Mouse (Mus musculus) liver, embryonic 12.5 days (tissue): ENCODE measurements around the gene Pou2f2. TPM values are rescaled to one million over a fixed set of nuclear protein-coding genes. Genes with fewer than 3 reads are reported as not detected.

ENCODE experiments used
- ATAC-seq: fragments of 200-750 bp; cut with Nextera tagmentation; 2 replicates; pipeline ENCODE4 v1.8.0; 2017; ENCODE audit warnings: moderate number of reproducible peaks, mild to moderate bottlenecking, moderate library complexity
- H3K27ac ChIP-seq: fragments of 300-500 bp; sonication (generic); 2 replicates; pipeline ENCODE4 v1.5.1; 2016; ENCODE audit warnings: mild to moderate bottlenecking
- H3K27me3 ChIP-seq: fragments of 300-500 bp; sonication (generic); replicated peaks from 2 replicates; pipeline ENCODE4 v1.6.1; 2016; ENCODE audit warnings: mild to moderate bottlenecking, moderate library complexity
- H3K36me3 ChIP-seq: fragments of 300-500 bp; sonication (generic); 2 replicates; pipeline ENCODE4 v1.6.1; 2016; ENCODE audit warnings: mild to moderate bottlenecking, moderate library complexity
- H3K4me1 ChIP-seq: fragments of 300-500 bp; sonication (generic); 2 replicates; pipeline ENCODE4 v1.6.1; 2016
- H3K4me2 ChIP-seq: fragments of 300-500 bp; sonication (generic); 2 replicates; pipeline ENCODE4 v1.6.1; 2016; ENCODE audit warnings: mild to moderate bottlenecking, moderate library complexity
- H3K4me3 ChIP-seq: fragments of 300-500 bp; sonication (generic); 2 replicates; pipeline ENCODE4 v1.5.1; 2016; ENCODE audit warnings: mild to moderate bottlenecking, moderate library complexity
- H3K9ac ChIP-seq: fragments of 300-500 bp; sonication (generic); 2 replicates; pipeline ENCODE4 v1.6.1; 2016; ENCODE audit warnings: mild to moderate bottlenecking, moderate library complexity
- H3K9me3 ChIP-seq: fragments of 300-500 bp; sonication (generic); replicated peaks from 2 replicates; pipeline ENCODE4 v1.6.1; 2016; ENCODE audit warnings: mild to moderate bottlenecking, moderate library complexity
- WGBS: fragments of 180-500 bp; shearing (Covaris S2); methylation state at CpG from one replicate; pipeline ENCODE4 v1.1.7; 2016; ENCODE audit not compliant: insufficient replicate concordance; 5-methylcytosine and 5-hydroxymethylcytosine counted together
- polyA plus RNA-seq: library from polyadenylated mRNA; unstranded; fragments of >200 nt; fragmentation: Nextera tagmentation; extraction: Ambion mirVana; gene quantifications from 2 replicates; pipeline ENCODE4 v1.2.1, GENCODE M21; 2016

Pou2f2 gene
- polyA plus RNA-seq, 1 experiment from 2014 or later = 1.9 TPM

DNA sequence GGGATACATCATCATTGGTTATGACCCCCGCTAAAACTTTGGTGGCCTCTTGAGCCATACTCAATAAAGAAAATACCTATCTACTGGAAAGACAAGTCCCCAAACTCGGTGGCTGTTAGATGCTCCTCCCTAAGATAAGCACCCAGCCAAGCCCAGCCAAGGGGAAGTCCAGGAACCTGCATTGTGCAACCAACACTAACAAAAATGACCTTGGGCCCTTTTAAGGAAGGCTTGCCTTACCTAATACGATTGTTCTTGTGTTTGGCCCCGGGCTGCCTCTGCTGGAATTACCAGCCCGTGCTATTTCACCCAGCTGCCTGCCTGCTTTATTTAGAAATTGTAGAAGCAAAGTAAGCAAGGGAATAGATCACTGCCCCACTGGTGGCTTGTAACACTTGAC, 94.9 kb downstream of the Pou2f2 start:
- Histone ChIP-seq H3K4me2 (no peak overlapping the region), H3K27me3 (0 out of 2 replicates have a peak, but pooled peaks cover 3% of the 10 kb centered on the region), H3K36me3 (peaks cover 67% of the 10 kb centered on the region), H3K4me3 (no peak overlapping the region), H3K9ac (no peak overlapping the region; the same call in 1 of the 2 replicates), H3K27ac (peak overlapping the region; percentile 2; the same call in 1 of the 2 replicates), H3K9me3 (no peaks in the 10 kb centered on the region), H3K4me1 (peaks cover 42% of the 10 kb centered on the region)
- ATAC-seq = no peak
- WGBS = 41% methylated on average over 5 of the region's 5 CpGs

- peaks cover 44% of the 10 kb centered on the region for H3K4me1 ChIP-seq
- no peak overlapping the region for H3K9ac ChIP-seq
- no peak for ATAC-seq
- H3K4me2 ChIP-seq = no peak overlapping the region
- WGBS = 71% methylated on average over 4 of the region's 4 CpGs
- no peaks in the 10 kb centered on the region for H3K27me3 ChIP-seq
- no peak overlapping the region for H3K4me3 ChIP-seq
- peaks cover 72% of the 10 kb centered on the region for H3K36me3 ChIP-seq
- no peak overlapping the region for H3K27ac ChIP-seq
- H3K9me3 ChIP-seq = no peaks in the 10 kb centered on the region
Measured at GRCm38 (mm10) chr7:25082510-25082909, 97.0 kb downstream of the Pou2f2 start.

- Histone ChIP-seq H3K4me3 (no peak overlapping the region), H3K36me3 (peaks cover 62% of the 10 kb centered on the region), H3K9me3 (no peaks in the 10 kb centered on the region), H3K27ac (no peak overlapping the region), H3K27me3 (no peaks in the 10 kb centered on the region), H3K4me1 (peaks cover 47% of the 10 kb centered on the region), H3K9ac (no peak overlapping the region), H3K4me2 (no peak overlapping the region)
- WGBS = 90% methylated on average over 13 of the region's 13 CpGs
- no peak for ATAC-seq
Measured at GRCm38 (mm10) chr7:25080431-25080830, 99.1 kb downstream of the Pou2f2 start.

GRCm38 (mm10) chr7:25079496-25080026, 100.0 kb downstream of the Pou2f2 start:
- 74% methylated on average over 12 of the region's 12 CpGs for WGBS
- H3K4me3 ChIP-seq = no peak overlapping the region
- 0 out of 2 replicates have a peak overlapping the region, but pooled peaks have one; percentile 71 for H3K4me2 ChIP-seq
- no peak overlapping the region for H3K9ac ChIP-seq
- H3K36me3 ChIP-seq = peaks cover 55% of the 10 kb centered on the region
- H3K27me3 ChIP-seq = no peaks in the 10 kb centered on the region
- H3K9me3 ChIP-seq = no peaks in the 10 kb centered on the region
- ATAC-seq = no peak
- peaks cover 48% of the 10 kb centered on the region for H3K4me1 ChIP-seq
- no peak overlapping the region for H3K27ac ChIP-seq

- peak overlapping the region; percentile 98 for H3K4me3 ChIP-seq
- H3K36me3 ChIP-seq = peaks cover 33% of the 10 kb centered on the region
- ATAC-seq = no peak
- H3K9me3 ChIP-seq = no peaks in the 10 kb centered on the region
- peaks cover 62% of the 10 kb centered on the region for H3K4me1 ChIP-seq
- H3K27ac ChIP-seq = peak overlapping the region; percentile 91
- H3K4me2 ChIP-seq = peak overlapping the region; percentile 71
- H3K27me3 ChIP-seq = no peaks in the 10 kb centered on the region; the same call in 1 of the 2 replicates
- H3K9ac ChIP-seq = peak overlapping the region; percentile 99
- WGBS = under 1% methylated on average over 32 of the region's 33 CpGs
Measured at GRCm38 (mm10) chr7:25077414-25077755, 102.1 kb downstream of the Pou2f2 start.

DNA sequence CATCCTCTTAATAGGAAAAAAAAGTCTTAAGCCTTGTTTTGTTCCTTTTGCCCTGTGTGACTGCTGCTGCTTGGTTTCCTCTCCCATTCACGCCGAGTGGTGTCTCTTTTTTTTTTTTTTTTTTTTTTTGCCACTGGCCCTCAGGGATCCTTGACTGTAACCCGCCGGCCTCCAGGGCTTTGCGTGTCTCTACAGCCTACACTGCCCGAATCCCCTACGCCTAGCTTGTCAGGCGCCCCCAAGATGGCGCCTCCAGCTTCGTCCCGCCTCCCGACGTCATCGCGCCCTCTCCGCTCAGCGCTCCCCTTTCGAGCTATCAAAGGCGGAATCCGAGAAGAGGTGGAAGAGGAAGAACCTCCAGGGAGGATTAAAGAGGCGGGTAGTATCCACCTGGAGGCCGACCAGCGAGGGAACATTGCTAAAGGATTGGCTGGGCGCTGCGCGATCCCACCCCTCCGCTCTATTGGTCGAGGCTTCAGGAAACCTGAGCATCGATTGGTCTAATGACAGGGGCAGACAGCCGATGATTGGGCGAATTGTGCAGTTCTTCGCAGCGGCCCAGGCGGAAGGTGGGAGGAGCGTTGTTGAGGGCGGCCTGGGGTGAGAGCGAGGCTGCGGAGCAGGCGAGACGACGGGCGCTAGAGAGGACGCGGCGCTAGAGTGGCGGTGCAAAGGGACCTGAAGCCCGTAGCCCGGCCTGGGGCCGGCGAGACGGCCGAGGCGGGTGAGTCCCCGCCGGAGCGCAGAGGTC, 102.7 kb downstream of the Pou2f2 start:
- H3K27ac ChIP-seq = peak overlapping the region; percentile 94
- H3K4me2 ChIP-seq = peak overlapping the region; percentile 85
- peaks cover 28% of the 10 kb centered on the region for H3K36me3 ChIP-seq
- under 1% methylated on average over 56 of the region's 56 CpGs for WGBS
- no peaks in the 10 kb centered on the region for H3K9me3 ChIP-seq
- H3K4me1 ChIP-seq = peaks cover 67% of the 10 kb centered on the region
- H3K9ac ChIP-seq = peak overlapping the region; percentile 99
- peaks cover 2% of the 10 kb centered on the region; the same call in 1 of the 2 replicates for H3K27me3 ChIP-seq
- peak overlapping the region; percentile 98 for H3K4me3 ChIP-seq
- ATAC-seq = peak; percentile 97

GRCm38 (mm10) chr7:25076296-25076662, 103.2 kb downstream of the Pou2f2 start:
- no peak for ATAC-seq
- peaks cover 73% of the 10 kb centered on the region for H3K4me1 ChIP-seq
- H3K27me3 ChIP-seq = peaks cover 3% of the 10 kb centered on the region; the same call in 1 of the 2 replicates
- peaks cover 22% of the 10 kb centered on the region for H3K36me3 ChIP-seq
- peak overlapping the region; percentile 74 for H3K9ac ChIP-seq
- WGBS = 11% methylated on average over 7 of the region's 7 CpGs
- peak overlapping the region; percentile 85 for H3K4me2 ChIP-seq
- H3K9me3 ChIP-seq = no peaks in the 10 kb centered on the region
- H3K27ac ChIP-seq = peak overlapping the region; percentile 94
- H3K4me3 ChIP-seq = peak overlapping the region; percentile 60

DNA sequence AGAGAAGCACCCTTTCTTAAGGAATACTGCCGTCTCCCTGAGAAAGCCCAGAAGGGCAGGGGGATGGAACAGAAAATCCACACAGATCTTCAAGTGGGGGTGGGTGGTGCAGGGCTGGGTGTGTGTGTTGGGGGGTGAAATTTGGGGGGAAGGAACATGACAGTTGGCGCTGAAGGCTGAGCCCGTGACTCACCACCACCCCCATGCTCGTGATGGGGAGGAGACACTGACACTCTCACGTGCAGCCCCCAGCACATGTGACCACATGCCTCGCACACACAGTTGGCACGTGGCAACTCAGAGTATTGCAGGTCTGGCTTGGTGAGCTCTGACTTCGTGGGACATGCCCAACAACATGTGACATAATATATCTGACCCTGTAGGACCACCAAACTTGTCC, 105.6 kb downstream of the Pou2f2 start:
- H3K9ac ChIP-seq = no peak overlapping the region
- no peak overlapping the region for H3K4me3 ChIP-seq
- no peaks in the 10 kb centered on the region for H3K9me3 ChIP-seq
- no peak overlapping the region for H3K4me2 ChIP-seq
- H3K4me1 ChIP-seq = peaks cover 71% of the 10 kb centered on the region
- WGBS = 71% methylated on average over 8 of the region's 8 CpGs
- ATAC-seq = no peak
- H3K36me3 ChIP-seq = no peaks in the 10 kb centered on the region
- peaks cover 3% of the 10 kb centered on the region; the same call in 1 of the 2 replicates for H3K27me3 ChIP-seq
- peak overlapping the region; percentile 69 for H3K27ac ChIP-seq

DNA sequence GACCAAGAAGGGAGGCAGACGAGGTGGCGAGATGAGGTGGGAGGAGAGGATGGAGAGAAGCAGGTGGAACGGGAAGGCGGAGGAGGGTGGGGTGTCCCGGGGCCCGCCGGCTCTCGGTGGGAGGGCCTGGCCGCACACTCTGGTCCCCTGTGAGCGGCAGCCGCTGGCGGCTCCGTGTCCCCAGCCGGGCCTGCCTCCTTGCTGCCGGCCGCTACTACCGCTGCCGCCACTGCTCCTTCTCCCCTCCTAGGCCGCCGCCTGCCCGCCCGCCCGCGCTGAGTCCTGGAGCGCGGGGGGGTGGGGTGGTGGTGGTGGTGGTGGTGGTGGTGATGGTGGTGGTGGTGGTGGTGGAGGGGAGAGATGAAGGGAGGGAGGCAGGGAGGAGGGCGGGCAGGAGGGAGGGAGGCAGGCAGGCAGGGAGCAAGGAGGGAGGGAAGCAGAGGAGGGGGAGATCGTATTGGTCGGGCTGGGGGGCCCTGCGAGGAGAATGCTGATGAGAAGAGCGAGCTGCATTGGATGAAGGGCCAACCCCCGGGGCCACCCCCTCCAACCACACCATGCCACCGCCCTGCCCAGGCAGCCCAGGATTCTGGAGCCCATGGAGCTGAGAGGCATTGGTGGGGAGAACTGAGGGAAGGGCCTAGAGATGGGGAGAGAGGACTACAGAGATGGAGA, 106.7 kb downstream of the Pou2f2 start:
- 1% methylated on average over 26 of the region's 33 CpGs for WGBS
- no peak for ATAC-seq
- Histone ChIP-seq H3K4me3 (peak overlapping the region; percentile 64), H3K9me3 (no peaks in the 10 kb centered on the region), H3K9ac (peak overlapping the region; percentile 79), H3K27ac (peak overlapping the region; percentile 69), H3K36me3 (peaks cover 8% of the 10 kb centered on the region), H3K4me2 (peak overlapping the region; percentile 94), H3K27me3 (peaks cover 3% of the 10 kb centered on the region; the same call in 1 of the 2 replicates), H3K4me1 (peaks cover 61% of the 10 kb centered on the region)

GRCm38 (mm10) chr7:25071979-25072715, 107.4 kb downstream of the Pou2f2 start, which contains the start of the genes Grik5 and Zfp574:
Grik5 (minus strand) TSS chr7:25072346.
Zfp574 (plus strand) TSS chr7:25072567.
- 3% methylated on average over 27 of the region's 28 CpGs for WGBS
- ATAC-seq = no peak
- peaks cover 60% of the 10 kb centered on the region for H3K4me1 ChIP-seq

DNA sequence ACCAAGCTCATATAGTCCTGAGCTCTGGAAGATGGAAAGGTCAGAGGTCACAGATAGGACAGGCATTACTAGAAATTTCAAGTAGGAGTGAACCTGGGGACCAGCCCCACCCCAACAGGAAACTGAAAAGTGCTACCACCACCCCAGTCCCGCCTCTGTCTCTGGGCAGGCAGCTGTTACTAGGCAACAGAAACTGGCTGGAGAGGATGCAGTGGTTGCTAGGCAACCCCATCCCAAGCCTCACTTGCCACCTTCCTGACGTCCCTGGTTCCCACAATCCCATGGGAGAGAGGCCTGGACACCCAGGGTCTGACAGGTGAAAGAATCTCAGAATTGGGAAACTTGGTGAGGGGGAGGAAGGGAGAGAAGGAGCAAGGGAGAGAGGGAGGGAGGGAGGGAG, 110.8 kb downstream of the Pou2f2 start:
- no peaks in the 10 kb centered on the region for H3K9me3 ChIP-seq
- H3K4me2 ChIP-seq = no peak overlapping the region
- peaks cover 33% of the 10 kb centered on the region for H3K4me1 ChIP-seq
- no peak overlapping the region for H3K9ac ChIP-seq
- H3K27ac ChIP-seq = no peak overlapping the region
- ATAC-seq = no peak
- 70% methylated on average over 2 of the region's 2 CpGs for WGBS
- no peak overlapping the region for H3K4me3 ChIP-seq
- peaks cover 29% of the 10 kb centered on the region for H3K36me3 ChIP-seq
- H3K27me3 ChIP-seq = peaks cover 3% of the 10 kb centered on the region; the same call in 1 of the 2 replicates

More at GRCm38 (mm10) chr7:25071979-25072715, 107.4 kb downstream of the Pou2f2 start, which contains the start of the genes Grik5 and Zfp574:
- Histone ChIP-seq H3K27ac (peak within 1 kb of the TSS; percentile 69), H3K4me2 (peak within 1 kb of the TSS; percentile 94), H3K4me3 (peak within 1 kb of the TSS; percentile 64), H3K27me3 (peaks cover 3% of the 10 kb centered on the region; the same call in 1 of the 2 replicates), H3K36me3 (peaks cover 15% of the 10 kb centered on the region), H3K9ac (peak within 1 kb of the TSS; percentile 79), H3K9me3 (no peaks in the 10 kb centered on the region)
